Mouse (Mus musculus) cerebellum, adult 2 months (tissue): Measurements from ENCODE around the gene Sumf2. TPM values are rescaled to one million over a fixed set of nuclear protein-coding genes. Genes with fewer than 3 reads are reported as not detected.

Experiments used
- DNase-seq, 2 experiments: peaks; one replicate each; pipeline ENCODE4 v3.0.0; 2021
- H3K27ac ChIP-seq: fragments of 200-500 bp; 2 replicates; pipeline ENCODE4 v1.5.1; 2012; ENCODE audit warnings: low read length, control low read depth, inconsistent platforms; ENCODE audit not compliant: insufficient read depth
- H3K27me3 ChIP-seq: fragments of 200-500 bp; 2 replicates; pipeline ENCODE4 v1.6.1; 2012; ENCODE audit warnings: inconsistent platforms, mild to moderate bottlenecking, low read length, moderate library complexity; ENCODE audit not compliant: control insufficient read depth, insufficient read depth
- H3K4me1 ChIP-seq: fragments of 200-500 bp; 2 replicates; pipeline ENCODE4 v1.6.1; 2011; ENCODE audit warnings: low read length; ENCODE audit not compliant: control insufficient read depth, insufficient read depth
- H3K4me3 ChIP-seq: fragments of 200-500 bp; replicated peaks from 2 replicates; pipeline ENCODE3; 2011; ENCODE audit warnings: mild to moderate bottlenecking, low read depth, low read length, control low read depth; ENCODE audit not compliant: insufficient read depth
- CTCF ChIP-seq: fragments of 200-500 bp; IDR thresholded peaks from 2 replicates; pipeline ENCODE4 v1.5.1; 2011; ENCODE audit warnings: low read depth, mild to moderate bottlenecking, control low read depth, low read length, moderate library complexity, borderline replicate concordance; ENCODE audit not compliant: insufficient read depth
- POLR2A ChIP-seq: fragments of 200-500 bp; IDR thresholded peaks from 2 replicates; pipeline ENCODE4 v1.6.1; 2011; ENCODE audit warnings: low read length, control low read depth, borderline replicate concordance; ENCODE audit not compliant: insufficient read depth
- WGBS: fragments of 180-500 bp; shearing (Covaris S2); methylation state at CpG from one replicate; pipeline ENCODE4 v1.1.7; 2018; 5-methylcytosine and 5-hydroxymethylcytosine counted together
- polyA plus RNA-seq: library from polyadenylated mRNA; depleted of rRNA; stranded (reverse); fragments of >200 nt; gene quantifications from 2 replicates; pipeline ENCODE4 v1.2.3, GENCODE M21; 2012

Gene Sumf2
- polyA plus RNA-seq, 1 experiment: 16.2 TPM

DNA sequence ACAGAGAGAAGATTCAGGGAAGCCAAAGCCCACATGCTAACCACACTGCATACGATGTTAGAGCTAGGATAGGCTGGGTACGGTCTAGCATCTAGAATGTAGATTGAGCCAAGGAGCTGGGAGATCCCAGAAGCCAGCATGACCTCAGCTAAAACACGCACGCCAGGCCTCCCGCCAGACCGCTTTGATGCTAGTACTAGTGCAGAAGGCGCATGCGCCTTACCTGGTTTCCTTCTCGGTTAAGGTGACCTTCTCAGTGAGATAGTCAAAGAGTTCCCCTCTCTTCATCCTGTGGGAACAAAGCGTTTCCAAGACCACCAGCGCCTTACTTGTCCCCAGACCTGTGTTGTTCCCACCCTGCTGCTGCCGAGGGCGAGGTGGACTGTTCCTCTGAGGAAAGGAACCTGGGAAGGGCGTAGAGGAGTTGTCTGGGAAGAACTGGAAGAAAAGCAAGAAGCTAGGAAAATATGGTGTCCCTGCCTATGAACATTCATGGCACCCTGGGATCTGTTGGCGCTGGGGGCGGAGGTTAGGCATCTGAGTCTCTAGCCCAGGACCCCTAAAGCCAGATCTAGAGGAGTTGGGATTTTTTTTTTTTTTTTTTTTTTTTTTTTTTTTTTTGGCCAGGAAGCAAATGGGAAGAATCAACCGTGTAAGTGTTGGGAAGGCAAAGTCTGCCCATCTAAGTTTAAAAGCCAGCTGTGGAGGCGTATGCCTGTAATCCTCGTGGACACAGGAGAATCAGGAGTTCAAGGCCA is 22.6 kb downstream of the Sumf2 start:
- WGBS: 88% methylated on average over 19 of the region's 19 CpGs

DNA sequence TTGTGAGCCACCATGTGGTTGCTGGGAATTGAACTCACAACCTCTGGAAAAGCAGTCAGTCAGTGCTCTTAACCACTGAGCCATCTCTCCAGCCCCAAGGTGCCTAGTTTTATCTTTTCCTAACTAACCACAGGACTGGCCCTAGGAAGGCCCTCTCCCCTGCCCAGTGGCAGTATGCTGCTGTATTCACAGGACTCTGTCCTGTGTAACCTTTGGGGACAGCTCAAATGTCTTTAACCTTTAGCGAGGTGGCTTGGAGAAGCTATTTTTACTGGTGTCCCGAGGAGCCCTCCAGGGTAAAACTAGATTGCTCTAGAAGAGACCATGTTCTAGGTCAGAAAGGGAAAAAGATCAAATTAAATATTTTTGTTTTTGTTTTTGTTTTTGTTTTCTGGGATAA is 24.5 kb downstream of the Sumf2 start:
- Histone ChIP-seq H3K4me1 (no peaks in the 10 kb centered on the region), H3K4me3 (no peak overlapping the region), H3K27ac (no peak overlapping the region), H3K27me3 (no peaks in the 10 kb centered on the region)
- TF ChIP-seq POLR2A: no peak
- TF ChIP-seq CTCF: no peak
- no peak for DNase-seq
- 87% methylated on average over 2 of the region's 2 CpGs for WGBS

More for the DNA sequence above, 22.6 kb downstream of the Sumf2 start:
- Histone ChIP-seq H3K27me3 (no peaks in the 10 kb centered on the region), H3K4me3 (no peak overlapping the region), H3K4me1 (no peaks in the 10 kb centered on the region), H3K27ac (no peak overlapping the region)
- DNase-seq: no peak
- TF ChIP-seq CTCF (no peak), POLR2A (no peak)

DNA sequence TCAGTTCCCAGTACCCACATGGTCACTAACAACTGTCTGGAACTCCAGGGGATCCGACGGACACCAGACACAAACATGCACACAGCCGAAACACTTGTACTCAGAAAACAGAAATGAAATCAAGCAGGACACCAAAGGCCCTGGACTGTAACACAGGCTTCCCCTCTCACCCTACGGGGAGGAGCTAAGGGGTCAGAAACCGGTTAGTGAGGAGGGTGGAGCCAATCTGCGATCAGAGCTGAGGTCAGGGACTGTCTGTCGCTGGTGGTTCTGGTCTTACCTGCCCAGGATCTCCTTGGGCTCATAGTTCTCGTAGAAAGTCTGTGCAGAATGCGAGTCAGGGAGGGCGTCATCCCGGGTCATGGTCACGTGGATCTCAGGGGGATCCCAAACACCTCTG is 27.2 kb downstream of the Sumf2 start:
- Histone ChIP-seq H3K27ac (no peak overlapping the region), H3K4me1 (no peaks in the 10 kb centered on the region)
- WGBS: 80% methylated on average over 12 of the region's 12 CpGs

DNA sequence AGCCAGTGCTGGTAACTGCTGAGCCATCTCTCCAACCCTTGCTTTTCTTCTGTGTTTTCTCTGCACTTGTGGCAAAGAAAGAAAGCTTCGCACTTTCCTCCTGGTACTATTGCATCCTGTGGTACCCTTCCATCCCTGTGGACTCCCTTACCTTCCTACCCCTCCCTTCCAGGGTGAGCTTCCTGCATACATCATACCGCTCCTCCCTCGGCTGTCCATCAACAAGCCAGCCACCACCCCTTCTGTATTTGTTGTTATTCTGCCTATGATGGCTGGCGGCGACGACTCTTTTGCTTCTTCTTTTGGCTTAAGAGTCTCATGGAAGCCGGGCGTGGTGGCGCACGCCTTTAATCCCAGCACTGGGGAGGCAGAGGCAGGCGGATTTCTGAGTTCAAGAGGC is 28.3 kb downstream of the Sumf2 start:
- Histone ChIP-seq H3K27ac (no peak overlapping the region), H3K4me1 (no peaks in the 10 kb centered on the region), H3K27me3 (no peaks in the 10 kb centered on the region), H3K4me3 (no peak overlapping the region)
- DNase-seq: no peak
- WGBS: 75% methylated on average over 11 of the region's 11 CpGs
- no peak for TF ChIP-seq CTCF
- no peak for TF ChIP-seq POLR2A

More for the DNA sequence above, 27.2 kb downstream of the Sumf2 start:
- no peaks in the 10 kb centered on the region for H3K27me3 ChIP-seq
- H3K4me3 ChIP-seq: no peak overlapping the region
- DNase-seq: no peak
- TF ChIP-seq CTCF (no peak), POLR2A (no peak)

DNA sequence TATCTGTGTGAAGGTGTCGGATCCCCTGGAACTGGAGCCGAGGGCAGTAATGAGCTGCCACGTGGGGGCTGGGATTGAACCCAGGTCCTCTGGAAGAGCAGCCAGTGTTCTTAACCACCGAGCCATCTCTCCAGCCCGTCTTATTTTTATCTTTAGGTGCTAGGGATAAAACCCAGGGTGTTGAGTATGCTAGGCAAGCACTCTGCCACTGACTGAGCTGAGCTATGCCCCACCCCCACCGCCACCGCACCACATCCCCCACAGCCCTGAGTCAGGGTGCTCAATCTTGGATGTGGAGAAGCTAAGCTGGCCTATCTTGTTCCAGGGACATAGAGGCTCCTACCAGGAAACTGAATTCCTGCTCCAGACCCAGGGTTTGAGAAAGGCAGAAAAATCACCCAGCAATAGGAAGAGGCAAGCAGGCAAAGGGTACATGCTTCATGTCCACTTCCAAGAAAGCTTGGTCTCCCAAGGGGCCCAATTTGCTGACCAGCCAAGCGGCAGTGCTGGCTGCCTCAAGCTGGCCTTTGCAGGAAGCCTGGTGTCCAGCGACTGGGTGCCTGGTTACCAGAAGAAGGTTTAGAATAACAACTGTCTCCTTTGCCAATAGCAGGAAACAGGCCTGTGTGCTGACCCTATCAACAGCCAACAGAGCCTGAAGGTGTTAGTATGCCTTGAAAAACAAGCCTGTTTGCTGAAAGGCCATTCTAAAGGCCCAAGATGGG is 31.1 kb downstream of the Sumf2 start:
- peak in 1 of 2 experiments; percentile 41 for DNase-seq
- Histone ChIP-seq H3K4me1 (no peaks in the 10 kb centered on the region), H3K27ac (no peak overlapping the region; the same call in 1 of the 2 replicates), H3K27me3 (no peaks in the 10 kb centered on the region), H3K4me3 (no peak overlapping the region)
- WGBS: 69% methylated on average over 9 of the region's 9 CpGs
- no peak for TF ChIP-seq POLR2A
- no peak for TF ChIP-seq CTCF

DNA sequence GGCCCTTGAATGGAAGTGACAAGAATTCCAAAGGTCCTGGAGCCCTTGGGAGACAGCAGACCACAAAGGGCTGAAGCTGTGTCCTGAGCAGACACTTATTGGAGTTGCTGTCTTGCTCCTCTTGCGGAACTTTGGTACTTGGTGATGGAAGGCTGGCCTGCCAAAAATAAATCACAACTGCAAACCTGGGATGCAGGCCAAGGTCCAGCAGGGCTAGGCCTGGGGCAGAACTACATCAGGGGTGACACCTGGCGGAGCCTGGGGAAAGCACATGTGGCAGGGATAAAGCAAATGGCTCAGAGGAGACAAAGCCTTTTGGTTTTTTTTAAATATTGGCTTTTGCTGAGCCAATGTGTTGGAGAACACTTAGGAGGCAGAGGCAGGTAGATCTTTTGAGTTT is 32.2 kb downstream of the Sumf2 start:
- Histone ChIP-seq H3K4me1 (no peaks in the 10 kb centered on the region), H3K27ac (no peak overlapping the region), H3K4me3 (no peak overlapping the region), H3K27me3 (no peaks in the 10 kb centered on the region)
- WGBS: 23% methylated on average over 2 of the region's 2 CpGs
- peak; percentile 34 to 47 for DNase-seq
- peak; percentile 36; the same call in 1 of the 2 replicates for TF ChIP-seq CTCF
- no peak for TF ChIP-seq POLR2A

DNA sequence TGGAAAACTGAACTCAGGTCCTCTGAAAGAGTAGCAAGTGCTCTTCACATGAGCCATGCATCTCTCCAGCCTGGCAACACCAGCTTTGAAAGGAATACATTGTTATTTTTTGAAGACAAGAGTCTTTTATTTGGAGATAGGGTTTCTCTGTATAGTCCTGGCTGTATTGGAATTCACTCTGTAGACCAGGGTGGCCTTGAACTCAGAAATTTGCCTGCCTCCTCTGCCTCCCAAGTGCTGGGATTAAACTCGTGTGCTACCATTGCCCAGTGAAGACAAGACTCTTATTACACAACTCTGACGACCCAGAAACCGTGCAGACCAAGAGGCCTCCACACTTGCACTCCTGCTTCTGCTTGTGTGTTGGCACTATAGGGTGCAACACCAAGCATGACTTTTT is 33.1 kb downstream of the Sumf2 start:
- no peaks in the 10 kb centered on the region for H3K4me1 ChIP-seq
- no peak overlapping the region for H3K27ac ChIP-seq
- DNase-seq: no peak
- H3K27me3 ChIP-seq: no peaks in the 10 kb centered on the region
- TF ChIP-seq CTCF: no peak
- TF ChIP-seq POLR2A: no peak
- no peak overlapping the region for H3K4me3 ChIP-seq
- 68% methylated on average over 3 of the region's 3 CpGs for WGBS

DNA sequence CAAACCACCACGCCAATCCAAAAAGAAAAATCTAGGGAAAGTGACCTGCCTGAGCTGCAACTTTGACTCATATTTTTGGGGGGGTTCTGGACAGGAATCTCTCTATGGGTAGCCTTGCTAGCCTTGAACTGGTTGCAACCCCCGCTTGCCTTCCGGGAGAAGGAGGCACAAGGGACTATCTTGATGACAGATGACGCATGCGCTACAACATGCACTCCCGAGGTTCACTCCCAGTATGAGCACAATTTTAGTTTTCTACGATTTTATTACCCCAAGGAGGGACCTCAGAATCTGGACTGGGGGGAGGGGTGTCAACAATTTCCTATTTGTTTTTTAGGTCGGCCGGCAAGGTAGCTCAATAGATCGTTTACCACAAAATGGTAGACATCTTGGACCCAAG is 39.5 kb downstream of the Sumf2 start:
- Histone ChIP-seq H3K4me1 (no peaks in the 10 kb centered on the region), H3K27me3 (no peaks in the 10 kb centered on the region), H3K4me3 (peak overlapping the region; percentile 98), H3K27ac (no peak overlapping the region)
- TF ChIP-seq POLR2A: no peak
- no peak for TF ChIP-seq CTCF
- no peak for DNase-seq
- WGBS: 19% methylated on average over 10 of the region's 10 CpGs
